In the genomic region with DNA sequence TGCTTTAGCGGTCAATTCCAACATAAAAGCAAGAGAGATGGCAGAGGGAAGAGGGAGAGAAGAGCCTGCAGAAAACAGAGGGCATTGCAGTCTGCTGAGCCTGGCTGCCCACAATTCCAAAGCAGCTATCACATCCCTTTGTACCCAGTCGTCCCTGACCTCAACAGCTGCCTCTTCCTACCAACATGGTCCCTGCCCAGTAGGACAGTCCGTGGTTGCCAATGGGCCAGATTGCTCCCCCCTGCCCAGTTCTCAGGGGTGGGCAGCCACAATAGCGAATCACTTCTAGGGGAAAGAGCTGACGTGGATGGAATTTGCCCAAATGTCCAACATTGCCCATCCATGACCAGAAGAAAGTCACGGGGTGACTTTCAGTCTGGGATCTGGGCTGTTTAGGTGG, we compare ENCODE assay signal across 26 mouse cellular contexts.
"Had no signal": no experiment of that assay in that cellular context is flagged by ENCODE, and none has a peak within 500 bp of the region (broad histone marks: within the 10 kb centered on the region; RNA-seq: fewer than 3 reads in every experiment).

No protein-coding gene starts in this region.

- DNase-seq: kidney, postnatal 10 days; kidney, postnatal 36 days; layer of hippocampus, postnatal 36 days; liver; lung, adult 18-20 months; lung, postnatal 10 days; lung, postnatal 36 days; midbrain, embryonic 14.5 days; right cerebral cortex, adult 18-20 months; right cerebral cortex, postnatal 14 days; right cerebral cortex, postnatal 4 days; thymus, adult 2 months; thymus, postnatal 14 days; thymus, postnatal 4 days had no signal

- H3K4me3 ChIP-seq: kidney, embryonic 15.5 days; left cerebral cortex, adult 2 months; limb, embryonic 10.5 days; limb, embryonic 13.5 days; liver, embryonic 12.5 days; liver, embryonic 15.5 days; lung, embryonic 15.5 days; megakaryocyte, embryonic 14.5 days; neural tube, embryonic 12.5 days; neural tube, embryonic 15.5 days had no signal

- H3K36me3 ChIP-seq: kidney, embryonic 15.5 days; limb, embryonic 10.5 days; limb, embryonic 13.5 days; liver, embryonic 12.5 days; liver, embryonic 15.5 days; lung, embryonic 15.5 days; neural tube, embryonic 12.5 days; neural tube, embryonic 15.5 days had no signal

- H3K4me2 ChIP-seq: kidney, embryonic 15.5 days; limb, embryonic 13.5 days; liver, embryonic 12.5 days; liver, embryonic 15.5 days; lung, embryonic 15.5 days; midbrain, embryonic 11.5 days; neural tube, embryonic 12.5 days; neural tube, embryonic 15.5 days had no signal

- ATAC-seq: liver, embryonic 12.5 days had no signal

- H3K9me3 ChIP-seq: kidney, embryonic 15.5 days; limb, embryonic 10.5 days; limb, embryonic 13.5 days; liver, embryonic 12.5 days; liver, embryonic 15.5 days; lung, embryonic 15.5 days; neural tube, embryonic 12.5 days; neural tube, embryonic 15.5 days had no signal

- H3K27ac ChIP-seq: kidney, embryonic 15.5 days; left cerebral cortex, adult 2 months; limb, embryonic 10.5 days; limb, embryonic 13.5 days; liver, embryonic 12.5 days; liver, embryonic 15.5 days; lung, embryonic 15.5 days; neural tube, embryonic 12.5 days; neural tube, embryonic 15.5 days; stomach, postnatal 0 days had no signal

- H3K4me1 ChIP-seq: kidney, embryonic 15.5 days; limb, embryonic 10.5 days; limb, embryonic 13.5 days; liver, embryonic 12.5 days; liver, embryonic 15.5 days; lung, embryonic 15.5 days; neural tube, embryonic 12.5 days; neural tube, embryonic 15.5 days had no signal

- H3K9ac ChIP-seq: kidney, embryonic 15.5 days; limb, embryonic 13.5 days; liver, embryonic 12.5 days; liver, embryonic 15.5 days; lung, embryonic 15.5 days; neural tube, embryonic 12.5 days; neural tube, embryonic 15.5 days had no signal

- H3K27me3 ChIP-seq: kidney, embryonic 15.5 days; limb, embryonic 13.5 days; liver, embryonic 12.5 days; liver, embryonic 15.5 days; lung, embryonic 15.5 days; megakaryocyte, embryonic 14.5 days; neural tube, embryonic 12.5 days; neural tube, embryonic 15.5 days had no signal
